Mouse (Mus musculus): ENCODE results near the gene Itih2.

Gene Itih2

DNA sequence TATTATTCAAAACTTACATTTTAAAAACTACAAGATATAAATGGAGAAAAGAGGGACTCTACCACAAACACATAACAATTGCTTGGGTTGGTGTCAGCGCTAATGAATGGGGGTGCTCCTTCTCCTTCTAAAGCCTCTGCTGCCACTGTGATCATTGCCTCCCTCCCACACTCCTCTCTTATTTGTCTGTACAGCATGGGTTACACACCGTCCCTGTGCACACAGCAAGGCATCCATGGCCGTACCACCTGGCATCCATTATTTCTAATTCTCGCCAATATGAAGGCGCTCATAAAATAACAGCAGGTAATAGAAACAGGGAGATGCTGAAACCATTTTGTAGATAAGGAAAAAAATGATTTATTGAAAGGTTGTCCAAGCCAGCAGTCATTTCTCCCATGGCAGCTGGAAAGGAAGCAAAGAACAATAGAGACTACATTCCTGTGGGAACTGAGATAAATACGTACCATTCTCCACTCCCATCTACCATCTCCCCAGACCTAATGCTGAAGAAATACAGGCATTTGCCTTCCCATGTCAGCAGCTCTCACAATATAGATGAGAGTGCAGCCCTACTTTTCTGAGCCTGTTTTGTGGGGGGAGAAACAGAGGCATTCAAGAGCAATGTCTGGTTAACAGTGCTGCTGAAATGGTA, 22.5 kb downstream of the Itih2 start:
- DNase-seq (ENCODE audit: low spot score): no peak

- peak; percentile 38 for DNase-seq (ENCODE audit: low spot score)
These were observed 30.0 kb downstream of the Itih2 start for GRCm38 (mm10) chr2:10101180-10101579.

DNA sequence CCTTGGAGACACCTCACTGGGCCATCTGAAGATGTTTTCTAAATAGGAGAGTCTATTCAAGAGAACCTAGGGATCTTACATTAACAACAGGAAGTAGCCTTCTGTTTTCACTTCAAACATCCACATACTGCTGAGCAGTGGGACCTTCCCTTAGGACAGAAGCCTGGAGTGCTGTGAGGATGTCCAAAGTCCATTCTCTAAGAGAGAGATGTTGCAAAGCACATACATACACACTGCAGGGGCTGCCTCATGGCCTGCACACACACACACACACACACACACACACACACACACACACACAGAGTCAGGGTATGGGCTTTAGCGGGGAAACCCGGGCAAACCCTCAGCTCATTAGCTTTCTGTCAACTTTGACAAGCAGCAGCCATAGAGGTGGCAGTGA, 30.7 kb downstream of the Itih2 start:
- no peak for DNase-seq (ENCODE audit: low spot score)

- DNase-seq (ENCODE audit: low spot score): no peak
These were observed 32.5 kb downstream of the Itih2 start for GRCm38 (mm10) chr2:10098598-10099215.

- DNase-seq (ENCODE audit: low spot score): no peak
These were observed 36.7 kb downstream of the Itih2 start for GRCm38 (mm10) chr2:10094327-10095100.

- DNase-seq (ENCODE audit: low spot score): no peak
These were observed 43.8 kb downstream of the Itih2 start for GRCm38 (mm10) chr2:10087256-10087850.

- DNase-seq (ENCODE audit: low spot score): no peak
These were observed 48.5 kb downstream of the Itih2 start for GRCm38 (mm10) chr2:10082737-10083136.

DNA sequence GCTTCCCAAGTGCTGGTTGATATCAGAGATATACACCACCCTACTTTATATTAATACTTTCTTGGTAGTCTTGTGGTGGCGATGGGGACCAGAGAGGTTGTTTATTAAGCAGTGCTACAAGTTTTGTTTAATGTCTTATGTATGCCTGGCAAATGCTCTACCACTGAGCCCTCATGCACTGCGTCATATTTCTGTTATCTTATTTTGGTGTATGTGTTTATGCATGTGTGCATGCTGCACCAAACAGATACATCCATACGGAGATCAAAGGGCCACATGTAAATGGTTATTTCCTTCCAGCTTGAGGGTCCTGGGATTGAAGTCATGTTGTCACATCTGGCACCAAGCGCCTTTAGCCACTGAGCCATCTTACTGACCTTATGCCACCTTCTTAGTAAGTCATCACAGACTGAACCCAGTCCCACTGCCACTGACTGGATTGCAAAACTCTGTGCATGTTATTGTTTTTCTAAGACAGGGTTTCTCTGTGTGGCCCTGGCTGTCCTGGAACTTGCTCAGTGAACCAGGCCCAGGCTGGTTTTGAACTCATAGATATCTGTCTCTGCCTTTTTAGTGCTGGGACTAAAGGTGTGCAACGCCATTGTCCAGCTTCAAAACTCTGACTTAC, 49.6 kb downstream of the Itih2 start:
- DNase-seq (ENCODE audit: low spot score): no peak

DNA sequence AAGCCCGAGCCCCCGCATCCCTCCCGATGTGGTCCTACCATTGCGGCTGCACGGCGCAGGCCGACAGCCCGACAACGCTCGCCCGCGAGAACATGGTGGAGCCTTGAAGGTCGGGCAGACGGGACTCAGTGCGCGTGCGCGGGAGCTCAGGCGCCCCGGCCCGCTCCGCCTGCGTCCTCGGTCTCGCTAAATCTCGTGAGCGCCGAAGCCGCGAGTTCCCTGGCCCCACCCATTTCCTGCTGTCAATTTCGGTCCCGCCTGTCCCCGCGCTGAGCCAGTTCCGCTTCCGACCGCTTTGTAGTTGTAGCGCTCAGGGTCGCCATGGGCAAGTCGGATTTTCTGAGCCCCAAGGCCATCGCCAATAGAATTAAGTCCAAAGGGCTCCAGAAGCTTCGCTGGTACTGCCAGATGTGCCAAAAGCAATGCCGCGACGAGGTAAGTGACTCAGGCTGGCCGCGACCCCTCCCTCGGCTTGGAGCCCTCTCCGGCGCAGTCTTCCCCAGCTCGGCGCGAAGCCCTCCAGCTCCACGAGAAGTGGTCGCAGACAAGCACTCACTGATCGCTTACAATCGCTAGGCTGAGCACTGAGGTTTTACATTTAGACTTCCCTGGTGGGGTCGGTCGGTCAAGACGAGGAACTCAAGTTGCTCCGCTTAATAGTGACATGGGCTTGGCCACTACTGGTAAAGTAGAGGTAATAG, 50.7 kb downstream of the Itih2 start, which contains the start of the genes Atp5c1 and Kin:
TSS of gene Atp5c1 (minus strand) at position 201 of the 701 bp plus-strand sequence.
TSS of gene Kin (plus strand) at position 284 of the 701 bp plus-strand sequence.
- peak; percentile 94 for DNase-seq (ENCODE audit: low spot score)

- no peak for DNase-seq (ENCODE audit: low spot score)
These were observed 51.4 kb downstream of the Itih2 start for GRCm38 (mm10) chr2:10079745-10080309.

GRCm38 (mm10) chr2:10076675-10077074, 54.5 kb downstream of the Itih2 start:
- DNase-seq (ENCODE audit: low spot score): no peak

DNA sequence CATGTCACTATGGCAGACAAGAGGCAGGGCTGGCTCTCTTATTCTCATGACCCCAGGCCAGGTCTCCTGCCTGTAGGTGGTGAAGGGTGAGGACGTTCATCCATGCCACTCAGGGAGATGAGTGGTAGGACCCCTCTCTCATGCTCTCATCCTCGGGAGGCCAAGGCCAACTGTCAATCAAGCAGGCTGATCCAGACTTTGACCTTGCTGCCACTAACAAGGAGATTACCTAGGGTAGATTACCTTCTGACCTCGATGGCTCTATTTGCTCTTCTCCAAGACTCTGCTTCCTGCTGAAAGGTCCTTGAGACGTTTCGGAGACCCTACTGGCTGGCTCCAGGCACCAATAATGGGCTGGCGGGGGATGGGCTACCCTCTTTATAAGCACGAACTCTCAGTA, 56.7 kb downstream of the Itih2 start:
- no peak for DNase-seq (ENCODE audit: low spot score)

DNA sequence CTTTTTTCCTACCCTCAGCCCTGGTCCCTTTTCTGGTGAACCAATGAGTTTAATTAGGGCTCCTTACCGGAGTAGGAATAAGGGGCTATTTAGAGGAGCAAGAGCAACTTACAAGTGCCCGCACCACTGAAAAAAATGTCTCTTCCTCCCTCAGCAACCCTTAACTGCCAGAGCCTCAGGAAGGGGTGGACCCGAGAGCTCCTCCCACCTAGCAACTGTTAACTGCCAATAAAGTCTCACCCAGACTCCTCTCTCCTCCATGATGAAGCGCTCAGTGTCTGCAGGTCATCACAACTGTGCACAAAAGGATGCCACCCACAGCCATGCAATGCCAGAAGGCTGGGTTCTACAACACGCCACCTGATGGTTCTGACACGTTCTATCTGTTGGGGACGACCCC, 59.4 kb downstream of the Itih2 start:
- DNase-seq (ENCODE audit: low spot score): no peak

DNA sequence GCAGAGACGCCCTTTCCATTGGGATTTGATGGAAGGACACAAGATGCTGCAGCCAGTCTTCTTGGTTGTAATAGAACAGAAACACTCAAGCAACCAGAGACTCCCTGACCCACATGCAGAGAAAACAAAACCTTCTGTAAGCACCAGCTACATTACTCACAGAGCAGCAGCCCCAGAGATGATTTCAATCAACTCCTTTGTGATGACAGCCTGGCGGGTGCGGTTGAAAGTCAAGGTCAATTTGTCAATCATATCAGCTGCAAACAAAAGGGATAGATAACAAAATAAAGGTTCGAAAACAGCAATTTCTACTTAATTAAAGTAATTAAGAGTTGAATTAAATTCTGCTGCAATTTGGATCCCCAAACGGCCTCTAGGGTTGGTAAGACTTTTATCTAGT, 72.4 kb downstream of the Itih2 start:
- DNase-seq (ENCODE audit: low spot score): no peak

GRCm38 (mm10) chr2:10051996-10052395, 79.2 kb downstream of the Itih2 start:
- DNase-seq (ENCODE audit: low spot score): no peak

GRCm38 (mm10) chr2:10050878-10051277, 80.3 kb downstream of the Itih2 start:
- peak; percentile 54 for DNase-seq (ENCODE audit: low spot score)

DNA sequence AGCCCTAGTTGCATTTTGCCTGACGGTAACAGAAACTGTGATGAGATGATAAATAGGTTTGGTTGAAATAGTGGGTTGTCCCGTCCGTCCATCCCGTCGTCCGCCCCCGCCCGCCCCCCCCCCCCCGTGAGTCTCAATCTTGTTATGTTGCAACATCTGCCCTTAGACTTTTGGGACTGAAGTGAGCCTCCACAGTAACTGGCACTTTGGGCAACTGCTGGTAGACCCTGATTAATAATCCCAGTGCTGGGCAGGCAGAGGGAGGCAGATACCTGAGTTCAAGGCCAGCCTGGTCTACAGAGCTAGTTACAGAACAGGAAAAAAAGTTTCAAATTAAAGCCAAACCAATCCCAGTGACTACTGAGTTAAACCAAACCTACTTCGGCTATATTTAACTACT, 81.7 kb downstream of the Itih2 start:
- DNase-seq (ENCODE audit: low spot score): no peak

DNA sequence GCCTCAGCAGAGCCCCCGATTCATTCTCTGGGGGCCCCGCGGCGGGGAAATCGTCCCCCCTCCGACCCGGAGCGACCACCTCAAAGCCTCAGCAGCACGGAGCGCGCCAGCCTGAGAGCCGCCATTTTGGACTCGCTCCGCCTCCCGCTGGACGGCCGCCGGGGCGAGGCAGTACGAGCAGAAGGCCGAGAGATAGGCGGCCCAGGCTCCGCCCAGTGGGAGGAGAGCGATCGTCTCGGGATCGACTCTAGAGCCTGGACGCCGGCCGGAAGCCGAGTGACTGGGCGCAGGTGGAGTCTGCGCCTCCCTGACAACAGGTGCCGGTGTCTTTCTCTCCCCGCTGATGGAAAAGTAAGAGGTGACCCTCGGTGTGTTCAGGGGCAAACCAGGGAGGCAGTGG, 82.7 kb downstream of the Itih2 start, which contains the start of gene Taf3:
TSS of gene Taf3 (minus strand) at position 136 of the 400 bp plus-strand sequence.
- DNase-seq (ENCODE audit: low spot score): peak; percentile 83

DNA sequence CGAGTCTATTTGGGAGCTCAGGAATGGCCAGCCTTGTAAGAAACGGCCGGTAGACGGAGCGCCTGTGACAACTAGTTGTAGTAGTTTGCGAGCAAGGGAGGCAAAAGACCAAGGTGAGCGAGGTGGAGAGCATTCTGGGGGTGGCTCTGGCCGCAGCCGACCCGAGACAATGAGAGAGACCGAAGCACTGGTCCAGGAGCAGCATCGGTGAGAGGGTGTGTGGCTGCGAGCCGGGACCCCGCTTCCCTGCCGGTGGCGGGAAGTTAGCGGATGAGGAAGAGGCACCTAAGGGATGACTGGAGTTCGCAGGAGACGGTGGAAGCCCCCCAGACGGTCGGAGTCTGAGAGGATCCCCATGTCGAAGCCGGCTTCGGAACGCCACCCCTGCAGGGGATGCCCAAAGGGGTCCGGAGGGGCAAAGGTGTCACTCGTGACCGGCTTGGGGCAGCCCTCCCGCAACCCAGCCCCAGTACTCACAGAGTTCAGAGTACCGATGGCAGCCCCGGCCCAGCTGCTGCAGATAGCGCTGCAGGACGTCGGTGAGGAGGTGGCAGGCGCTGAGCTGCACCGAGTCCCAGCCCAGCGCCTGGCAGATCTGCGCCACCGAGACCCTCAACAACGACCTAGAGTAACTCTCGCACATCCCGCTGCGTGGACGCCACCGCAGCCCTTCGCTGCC, 83.3 kb downstream of the Itih2 start:
- DNase-seq (ENCODE audit: low spot score): no peak

Measured in left cerebral cortex, adult 11 months (tissue).